Mouse (Mus musculus): ENCODE results near the gene Smug1. TPM values are rescaled to one million over a fixed set of nuclear protein-coding genes. Genes with fewer than 3 reads are reported as not detected.

Smug1 gene
- total RNA-seq (2023): 10 to 100 TPM in 1 of 2 experiments, 1 to 10 TPM in 1; 8.2 to 11.7 TPM

DNA sequence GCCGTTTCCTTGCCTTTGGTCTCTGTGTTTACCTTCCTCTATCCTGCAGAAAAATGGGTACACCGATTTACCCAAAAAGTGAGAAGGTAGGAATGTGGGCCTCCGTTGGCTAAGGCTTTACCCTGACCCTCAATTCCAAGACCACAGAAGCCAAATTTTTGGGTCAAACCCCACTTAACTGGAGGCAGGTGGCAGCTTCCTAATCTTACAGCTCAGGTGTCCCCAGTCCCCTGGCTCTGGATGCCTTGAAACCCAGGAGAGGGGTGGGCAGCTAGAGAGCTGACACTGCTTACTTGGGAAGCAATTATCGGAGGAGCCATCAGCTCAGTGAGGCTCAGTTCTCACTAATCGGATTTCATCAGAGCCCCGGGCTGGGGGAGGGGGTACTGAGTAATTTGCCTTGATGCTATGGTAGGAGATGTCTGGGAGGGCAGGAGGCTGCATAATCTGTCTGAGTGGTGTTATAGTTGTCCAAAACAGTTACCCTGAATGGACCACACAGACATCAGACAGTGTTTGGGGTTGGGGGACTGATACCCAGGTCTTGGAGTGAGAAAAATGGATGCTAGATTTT, at the start of gene Smug1:
TSS of gene Smug1 (minus strand) at position 51 of the 574 bp plus-strand sequence.

Other genes starting within 250 kb of the Smug1 start
- not detected for gene Hoxc13, start 246.0 kb downstream of the Smug1 start, total RNA-seq (2023)
- gene Hoxc12, start 230.3 kb downstream of the Smug1 start, total RNA-seq (2023): not detected
- not detected for gene Hoxc11, start 212.7 kb downstream of the Smug1 start, total RNA-seq (2023)
- not detected for gene Hoxc10, start 200.3 kb downstream of the Smug1 start, total RNA-seq (2023)
- not detected for gene Hoxc5, start 199.6 kb downstream of the Smug1 start, total RNA-seq (2023)
- not detected for gene Hoxc9, start 190.7 kb downstream of the Smug1 start, total RNA-seq (2023)
- not detected for gene Hoxc8, start 176.5 kb downstream of the Smug1 start, total RNA-seq (2023)
- gene Hoxc6, start 168.8 kb downstream of the Smug1 start, total RNA-seq (2023): not detected
- not detected for gene Hoxc4, start 148.2 kb downstream of the Smug1 start, total RNA-seq (2023)
- gene Cbx5, start 72.7 kb upstream of the Smug1 start, total RNA-seq (2023): 10 to 100 TPM; 25.8 to 31.2 TPM
- gene Hnrnpa1, start 73.3 kb upstream of the Smug1 start, total RNA-seq (2023): 100 to 1,000 TPM; 523 to 560 TPM
- 1 to 10 TPM; 2.3 to 2.9 TPM for gene Nfe2, start 91.3 kb upstream of the Smug1 start, total RNA-seq (2023)
- 10 to 100 TPM; 76.2 to 80.6 TPM for gene Copz1, start 105.6 kb upstream of the Smug1 start, total RNA-seq (2023)
- not detected for gene Gpr84, start 143.5 kb upstream of the Smug1 start, total RNA-seq (2023)
- 1 to 10 TPM; 1.1 to 2.3 TPM for gene Zfp385a, start 173.0 kb upstream of the Smug1 start, total RNA-seq (2023)
- gene Itga5, start 199.7 kb upstream of the Smug1 start, total RNA-seq (2023): 1 to 10 TPM; 2.9 to 3.7 TPM

Measured in T-cell, adult 66 days (primary cell).